Comparison of ENCODE assay signal across 7 mouse cellular contexts in genomic region chr2:80581043-80581711, GRCm38 (mm10). TPM values are rescaled to one million over a fixed set of nuclear protein-coding genes. Genes with fewer than 3 reads are reported as not detected.
A peak's percentile ranks its signal among the peaks of the same experiment; 100 is the strongest.
DNase-seq lines count a peak whose midpoint lies in the region; ATAC-seq and TF ChIP-seq lines count a peak whose summit lies in the region.

Gene Nckap1 (minus strand): TSS chr2:80581380.

- peaks cover under 1% of the 10 kb centered on the region; the same call in 1 of the 2 replicates for H3K36me3 ChIP-seq in embryonic facial prominence, embryonic 10.5 days (replicated peaks)
- no peaks in the 10 kb centered on the region for H3K36me3 ChIP-seq in intestine, postnatal 0 days (ENCODE audit: control insufficient read depth, insufficient read depth)
- no peaks in the 10 kb centered on the region for H3K36me3 ChIP-seq in midbrain, embryonic 11.5 days (ENCODE audit: control insufficient read depth, insufficient read depth, low read length)
- H3K36me3 ChIP-seq in small intestine, adult 2 months (ENCODE audit: control insufficient read depth, insufficient read depth, low read length), result no peaks in the 10 kb centered on the region

- H3K4me2 ChIP-seq in intestine, postnatal 0 days (replicated peaks; ENCODE audit: low read depth), result peak within 1 kb of the TSS; percentile 70
- H3K4me2 ChIP-seq in midbrain, embryonic 11.5 days, result peak within 1 kb of the TSS; percentile 54

- TF ChIP-seq CTCF in intestine, postnatal 0 days (IDR thresholded peaks at IDR 0.05; ENCODE audit: low read depth), result peak; percentile 70
- peak; percentile 54; the same call in 1 of the 2 replicates for TF ChIP-seq CTCF in small intestine, adult 2 months (IDR thresholded peaks at IDR 0.05; ENCODE audit: extremely low read depth, insufficient read length, insufficient replicate concordance, low read depth, low read length)

- intact Hi-C loops in left cerebral cortex, postnatal 36 days (cut with DNase I), result loop anchor here (1.0 to 5.0 kb wide), 2 partner anchors 36 to 56 kb away; partner anchors contain the start of genes Dusp19 and Nup35

- H3K27ac ChIP-seq in embryonic facial prominence, embryonic 10.5 days (replicated peaks), result peak within 1 kb of the TSS; percentile 98
- peak within 1 kb of the TSS; percentile 100 for H3K27ac ChIP-seq in intestine, postnatal 0 days (ENCODE audit: low read depth, low read length)
- H3K27ac ChIP-seq in midbrain, embryonic 11.5 days (ENCODE audit: low read depth, low read length), result peak within 1 kb of the TSS; percentile 93
- H3K27ac ChIP-seq in small intestine, adult 2 months (ENCODE audit: insufficient read depth, low read depth, low read length), result peak within 1 kb of the TSS; percentile 93

- H3K9ac ChIP-seq in intestine, postnatal 0 days (ENCODE audit: low read depth, low read length), result peak within 1 kb of the TSS; percentile 99
- H3K9ac ChIP-seq in midbrain, embryonic 11.5 days (ENCODE audit: low read length), result peak within 1 kb of the TSS; percentile 98

- peak within 1 kb of the TSS; percentile 83 for H3K4me3 ChIP-seq in embryonic facial prominence, embryonic 10.5 days
- peak within 1 kb of the TSS; percentile 94 for H3K4me3 ChIP-seq in intestine, postnatal 0 days (ENCODE audit: low read depth, low read length)
- H3K4me3 ChIP-seq in midbrain, embryonic 11.5 days (ENCODE audit: low read depth, low read length), result peak within 1 kb of the TSS; percentile 89
- H3K4me3 ChIP-seq in small intestine, adult 2 months (ENCODE audit: low read depth, low read length), result peak within 1 kb of the TSS; percentile 86

- H3K4me1 ChIP-seq in embryonic facial prominence, embryonic 10.5 days, result peaks cover 23% of the 10 kb centered on the region
- peaks cover 9% of the 10 kb centered on the region for H3K4me1 ChIP-seq in intestine, postnatal 0 days (replicated peaks; ENCODE audit: control insufficient read depth, insufficient read depth, low read length)
- H3K4me1 ChIP-seq in midbrain, embryonic 11.5 days (ENCODE audit: control insufficient read depth, insufficient read depth, low read length), result peaks cover 14% of the 10 kb centered on the region
- peaks cover 6% of the 10 kb centered on the region for H3K4me1 ChIP-seq in small intestine, adult 2 months (ENCODE audit: control insufficient read depth, insufficient read depth, insufficient read length, low read length)

- no peaks in the 10 kb centered on the region for H3K9me3 ChIP-seq in embryonic facial prominence, embryonic 10.5 days
- H3K9me3 ChIP-seq in intestine, postnatal 0 days (ENCODE audit: control insufficient read depth), result no peaks in the 10 kb centered on the region
- H3K9me3 ChIP-seq in midbrain, embryonic 11.5 days (ENCODE audit: control insufficient read depth, low read length), result no peaks in the 10 kb centered on the region

- peak; percentile 98 for ATAC-seq in intestine, postnatal 0 days
- ATAC-seq in midbrain, embryonic 11.5 days (ENCODE audit: low FRiP score), result peak; percentile 97

- peak; percentile 58 for TF ChIP-seq POLR2A in small intestine, adult 2 months (IDR thresholded peaks at IDR 0.05; ENCODE audit: low read depth, low read length)

- WGBS in embryonic facial prominence, embryonic 10.5 days, result under 1% methylated on average over 88 of the region's 88 CpGs
- 2% methylated on average over 65 of the region's 88 CpGs for WGBS in intestine, postnatal 0 days
- under 1% methylated on average over 65 of the region's 88 CpGs for WGBS in midbrain, embryonic 11.5 days
- whole genome bisulfite sequencing in small intestine, adult 2 months, result under 1% methylated on average over 87 of the region's 88 CpGs

- no peaks in the 10 kb centered on the region for H3K27me3 ChIP-seq in embryonic facial prominence, embryonic 10.5 days (replicated peaks; ENCODE audit: low read depth, poor library complexity, severe bottlenecking)
- no peaks in the 10 kb centered on the region for H3K27me3 ChIP-seq in intestine, postnatal 0 days (replicated peaks; ENCODE audit: control insufficient read depth, insufficient read depth, low read length)
- H3K27me3 ChIP-seq in midbrain, embryonic 11.5 days (ENCODE audit: control insufficient read depth, insufficient read depth, low read length), result no peaks in the 10 kb centered on the region
- no peaks in the 10 kb centered on the region for H3K27me3 ChIP-seq in small intestine, adult 2 months (ENCODE audit: control insufficient read depth, insufficient read depth, low read length)

- peak; percentile 96 for DNase-seq in adrenal gland, postnatal 14 days
- peak; percentile 92 for DNase-seq in embryonic facial prominence, embryonic 10.5 days (ENCODE audit: low spot score)
- DNase-seq in gonadal fat pad, adult 2 months (ENCODE audit: low read depth), result no peak
- DNase-seq in left cerebral cortex, postnatal 36 days (ENCODE audit: low spot score in 2 of 2), result peak; percentile 88 to 92
- peak; percentile 99 for DNase-seq in midbrain, embryonic 11.5 days (ENCODE audit: low spot score, missing footprints)

RNA-seq across cellular contexts. Expression of gene Nckap1, which starts in this region (rescaled TPM):
- 134 and 138 TPM in 2 replicates for total RNA-seq in adrenal gland, postnatal 14 days (2021)
- 66.6 and 69.5 TPM in 2 replicates for polyA plus RNA-seq in embryonic facial prominence, embryonic 10.5 days (2016; fragmentation: Nextera tagmentation; extraction: Ambion mirVana)
- 57.2 and 62.8 TPM in 2 replicates for polyA plus RNA-seq in gonadal fat pad, adult 2 months (2012; rRNA removed)
- 38.9 and 41.0 TPM in 2 replicates for polyA plus RNA-seq in intestine, postnatal 0 days (2015; fragmentation: Nextera tagmentation; extraction: Ambion mirVana)
- total RNA-seq in left cerebral cortex, postnatal 36 days (2021), result 100 to 1,000 TPM; 405 to 410 TPM
- 65.4 and 71.1 TPM in 2 replicates for polyA plus RNA-seq in midbrain, embryonic 11.5 days (2014; fragmentation: Nextera tagmentation; extraction: Ambion mirVana)
- polyA plus RNA-seq in small intestine, adult 2 months (2012; rRNA removed), result 9.1 and 20.3 TPM in 2 replicates
